Mouse (Mus musculus) erythroblast, embryonic 14.5 days (primary cell): Measurements from ENCODE around the gene Kdm7a.

ENCODE experiments used
- GATA1 ChIP-seq: IDR thresholded peaks from 2 replicates; pipeline ENCODE4 v1.6.1; 2012; ENCODE audit warnings: low read length, inconsistent platforms, mixed read lengths
- TAL1 ChIP-seq: IDR thresholded peaks from 3 replicates; pipeline ENCODE4 v1.6.1; 2012; ENCODE audit warnings: low read length, inconsistent platforms, mixed read lengths

DNA sequence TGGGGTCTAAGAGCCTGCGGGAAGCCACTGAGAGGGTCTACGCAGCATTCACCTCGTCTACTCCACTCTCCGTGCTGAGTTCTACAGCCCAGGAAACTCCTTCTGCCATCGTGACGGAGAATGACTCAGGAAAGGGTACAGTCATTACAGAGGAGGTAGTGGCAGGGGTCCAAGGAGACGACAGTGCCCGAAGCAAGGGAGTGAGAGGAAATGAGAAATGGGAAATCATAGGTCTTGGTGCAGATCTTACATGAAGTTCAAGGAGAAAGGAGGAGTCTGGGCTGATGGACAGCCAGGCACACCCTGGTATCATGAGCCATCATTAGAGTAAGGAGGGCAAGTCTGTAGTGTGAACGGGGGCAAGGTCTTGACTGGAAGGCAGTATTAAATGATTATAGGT lies 37.5 kb upstream of the Kdm7a start:
- TF ChIP-seq GATA1 (no peak), TAL1 (no peak)
